Mouse (Mus musculus) lung, postnatal 25 days (tissue): Measurements from ENCODE around the gene Aoc3.
"Not testable (repeated sequence)": the region's sequence is repeated elsewhere in the genome, so short reads cannot be mapped to it uniquely, and the experiment has no call there.

ENCODE experiments used
- DNase-seq: peaks from one replicate; pipeline ENCODE4 v3.0.0; 2022; ENCODE audit warnings: low spot score

The Aoc3 gene

GRCm38 (mm10) chr11:101330371-101330924 is at the start of gene Aoc3:
Gene Aoc3, plus strand, starts transcription at chr11:101330605.
- DNase-seq, result no peak

- DNase-seq, result no peak
Observed at GRCm38 (mm10) chr11:101280837-101281236, 49.6 kb upstream of the Aoc3 start.

GRCm38 (mm10) chr11:101282896-101283295 is 47.5 kb upstream of the Aoc3 start:
- no peak for DNase-seq

- no peak for DNase-seq
Observed at GRCm38 (mm10) chr11:101283805-101284204, 46.6 kb upstream of the Aoc3 start.

GRCm38 (mm10) chr11:101287306-101287705 is 43.1 kb upstream of the Aoc3 start:
- DNase-seq, result peak; percentile 71

- no peak for DNase-seq
Observed at GRCm38 (mm10) chr11:101291231-101291630, 39.2 kb upstream of the Aoc3 start.

GRCm38 (mm10) chr11:101295191-101295590 is 35.2 kb upstream of the Aoc3 start:
- no peak for DNase-seq

- no peak for DNase-seq
Observed at GRCm38 (mm10) chr11:101300881-101301280, 29.5 kb upstream of the Aoc3 start.

- no peak for DNase-seq
Observed at GRCm38 (mm10) chr11:101301299-101302003, 29.0 kb upstream of the Aoc3 start.

GRCm38 (mm10) chr11:101302004-101302798 is 28.2 kb upstream of the Aoc3 start, which contains the start of gene Becn1:
Gene Becn1, minus strand, starts transcription at chr11:101302286.
- DNase-seq, result peak; percentile 97

GRCm38 (mm10) chr11:101307744-101308143 is 22.7 kb upstream of the Aoc3 start:
- DNase-seq, result no peak

- DNase-seq, result no peak
Observed at GRCm38 (mm10) chr11:101311083-101311482, 19.3 kb upstream of the Aoc3 start.

GRCm38 (mm10) chr11:101312150-101312549 is 18.3 kb upstream of the Aoc3 start:
- DNase-seq, result no peak

GRCm38 (mm10) chr11:101314567-101314966 is 15.8 kb upstream of the Aoc3 start:
- no peak for DNase-seq

GRCm38 (mm10) chr11:101315082-101315650 is 15.2 kb upstream of the Aoc3 start:
- no peak for DNase-seq

GRCm38 (mm10) chr11:101315665-101316500 is 14.5 kb upstream of the Aoc3 start, which contains the start of gene Psme3:
Gene Psme3, plus strand, starts transcription at chr11:101316213.
- peak; percentile 92 for DNase-seq

- DNase-seq, result no peak
Observed at GRCm38 (mm10) chr11:101316501-101316917, 13.9 kb upstream of the Aoc3 start.

GRCm38 (mm10) chr11:101323609-101324008 is 6.8 kb upstream of the Aoc3 start:
- DNase-seq, result peak; percentile 60

GRCm38 (mm10) chr11:101324763-101325162 is 5.6 kb upstream of the Aoc3 start, which contains the start of gene Aoc2:
Gene Aoc2, plus strand, starts transcription at chr11:101325063.
- no peak for DNase-seq

- not testable (repeated sequence) for DNase-seq
Observed at GRCm38 (mm10) chr11:101325201-101325600, 5.2 kb upstream of the Aoc3 start.

- no peak for DNase-seq
Observed at GRCm38 (mm10) chr11:101326147-101326546, 4.3 kb upstream of the Aoc3 start.
